Mouse (Mus musculus) gastrocnemius, postnatal 36 days (tissue): ENCODE results near the gene Mcoln2. TPM values are rescaled to one million over a fixed set of nuclear protein-coding genes. Genes with fewer than 3 reads are reported as not detected.

Experiments used
- DNase-seq, 2 experiments: peaks; one replicate each; pipeline ENCODE4 v3.0.0; 2022
- intact Hi-C: fragments of 180-260 bp; cut with DNase I; formaldehyde crosslinking; loops from one replicate; pipeline ENCODE4 v1.15.1; 2025
- total RNA-seq, 2 experiments: library from RNA; stranded (reverse); gene quantifications; 2 replicates each; pipeline ENCODE4 v1.2.3; 2021

Gene Mcoln2
- total RNA-seq, 2 experiments from 2014 or later: 0.51 TPM; not detected in 1

GRCm38 (mm10) chr3:146142523-146142922 is 7.1 kb upstream of the Mcoln2 start:
- intact Hi-C loops: no loop called here
- no peak for DNase-seq

- intact Hi-C loops: no loop called here
Observed at GRCm38 (mm10) chr3:146145501-146145900, 4.1 kb upstream of the Mcoln2 start.

GRCm38 (mm10) chr3:146146131-146146530 is 3.5 kb upstream of the Mcoln2 start:
- DNase-seq: no peak
- intact Hi-C loops: no loop called here

More at GRCm38 (mm10) chr3:146145501-146145900, 4.1 kb upstream of the Mcoln2 start:
- DNase-seq: no peak

- DNase-seq: peak; percentile 17 to 19
- intact Hi-C loops: no loop called here
Observed at GRCm38 (mm10) chr3:146150058-146150400, 396 bp downstream of the Mcoln2 start.

GRCm38 (mm10) chr3:146150560-146150959 is 927 bp downstream of the Mcoln2 start:
- no peak for DNase-seq
- intact Hi-C loops: no loop called here

GRCm38 (mm10) chr3:146151328-146151727 is 1.7 kb downstream of the Mcoln2 start:
- DNase-seq: no peak
- intact Hi-C loops: no loop called here

- DNase-seq: no peak
- intact Hi-C loops: no loop called here
Observed at GRCm38 (mm10) chr3:146151755-146152154, 2.1 kb downstream of the Mcoln2 start.

GRCm38 (mm10) chr3:146152348-146152747 is 2.7 kb downstream of the Mcoln2 start:
- DNase-seq: no peak

GRCm38 (mm10) chr3:146152913-146153312 is 3.3 kb downstream of the Mcoln2 start:
- intact Hi-C loops: no loop called here

More at GRCm38 (mm10) chr3:146152348-146152747, 2.7 kb downstream of the Mcoln2 start:
- intact Hi-C loops: no loop called here

GRCm38 (mm10) chr3:146153862-146154611 is 4.4 kb downstream of the Mcoln2 start:
- intact Hi-C loops: no loop called here
- DNase-seq: no peak

More at GRCm38 (mm10) chr3:146152913-146153312, 3.3 kb downstream of the Mcoln2 start:
- DNase-seq: no peak

GRCm38 (mm10) chr3:146155628-146156576 is 6.3 kb downstream of the Mcoln2 start:
- DNase-seq: no peak
- intact Hi-C loops: no loop called here

GRCm38 (mm10) chr3:146156811-146157210 is 7.2 kb downstream of the Mcoln2 start:
- intact Hi-C loops: no loop called here
- DNase-seq: no peak

GRCm38 (mm10) chr3:146158039-146158438 is 8.4 kb downstream of the Mcoln2 start:
- intact Hi-C loops: no loop called here
- no peak for DNase-seq

GRCm38 (mm10) chr3:146159360-146159759 is 9.7 kb downstream of the Mcoln2 start:
- DNase-seq: no peak
- intact Hi-C loops: no loop called here

- intact Hi-C loops: no loop called here
- no peak for DNase-seq
Observed at GRCm38 (mm10) chr3:146162197-146162596, 12.6 kb downstream of the Mcoln2 start.

GRCm38 (mm10) chr3:146169356-146169755 is 19.7 kb downstream of the Mcoln2 start:
- no peak for DNase-seq
- intact Hi-C loops: no loop called here

- no peak for DNase-seq
- intact Hi-C loops: loop anchor here (5.0 kb wide), 1 partner anchor 221 kb away; no protein-coding TSS in a partner anchor
Observed at GRCm38 (mm10) chr3:146173030-146173429, 23.4 kb downstream of the Mcoln2 start.

- intact Hi-C loops: loop anchor here (5.0 kb wide), 1 partner anchor 222 kb away; no protein-coding TSS in a partner anchor
- no peak for DNase-seq
Observed at GRCm38 (mm10) chr3:146174215-146174614, 24.6 kb downstream of the Mcoln2 start.

GRCm38 (mm10) chr3:146177295-146177694 is 27.7 kb downstream of the Mcoln2 start:
- DNase-seq: no peak
- intact Hi-C loops: loop anchor here (2.0 kb wide), 1 partner anchor 118 kb away; no protein-coding TSS in a partner anchor

GRCm38 (mm10) chr3:146177748-146178582 is 28.3 kb downstream of the Mcoln2 start:
- intact Hi-C loops: loop anchor here (2.0 kb wide), 1 partner anchor 119 kb away; no protein-coding TSS in a partner anchor
- peak; percentile 58 to 73 for DNase-seq
